Comparison of ENCODE assay signal across 7 mouse cellular contexts in genomic region chr10:79834769-79835398, GRCm38 (mm10). TPM values are rescaled to one million over a fixed set of nuclear protein-coding genes. Genes with fewer than 3 reads are reported as not detected.
A peak's percentile ranks its signal among the peaks of the same experiment; 100 is the strongest.
DNase-seq lines count a peak whose midpoint lies in the region; ATAC-seq lines count a peak whose summit lies in the region.

No protein-coding gene starts in this region.

- peak; percentile 44 for DNase-seq in MEL-GATA-1-ER (ENCODE audit: extremely low read depth, low read depth)
- DNase-seq in brain, adult 2 months (ENCODE audit: low read depth, low spot score), result peak; percentile 86
- DNase-seq in layer of hippocampus, postnatal 36 days, result peak; percentile 73 to 75
- DNase-seq in right cerebral cortex, postnatal 4 days, result peak; percentile 85

- ATAC-seq in erythroblast, adult 5-6 weeks (replicated peaks; ENCODE audit: low FRiP score, poor library complexity, severe bottlenecking), result peak; percentile 79
- ATAC-seq in hematopoietic stem cell, adult 5-6 weeks (replicated peaks in 1 of 2; ENCODE audit: insufficient read depth in 1 of 2, low FRiP score in 2 of 2, low TSS enrichment in 1 of 2, low read depth in 1 of 2, poor library complexity in 2 of 2, severe bottlenecking in 2 of 2), result peak; percentile 6 to 50; a peak in 2 of 4 replicates
- ATAC-seq in megakaryocyte, adult 5-6 weeks (ENCODE audit: poor library complexity, severe bottlenecking), result peak; percentile 83

RNA-seq across cellular contexts. Expression of gene Misp, which starts 14.1 kb away (rescaled TPM):
- not detected in 2 replicates for total RNA-seq in erythroblast, adult 5-6 weeks (2015; ENCODE audit: low replicate concordance)
- not detected in 2 replicates for total RNA-seq in erythroblast, adult 5-6 weeks (2017; ENCODE audit: low replicate concordance)
- 0.13 TPM in 1 of 2 replicates, not detected in the other for total RNA-seq in hematopoietic stem cell, adult 5-6 weeks (2017)
- 1 to 10 TPM in 1 of 2 experiments, under 1 TPM in 1; 0.82 to 1.4 TPM for total RNA-seq in layer of hippocampus, postnatal 36 days (2021)
- total RNA-seq in megakaryocyte, adult 5-6 weeks (2015), result not detected in 2 replicates
- total RNA-seq in megakaryocyte, adult 5-6 weeks (2017), result not detected in 2 replicates

RNA-seq across cellular contexts. Expression of gene Ptbp1, which starts 19.3 kb away (rescaled TPM):
- total RNA-seq in erythroblast, adult 5-6 weeks (2015; ENCODE audit: low replicate concordance), result 45.2 and 66.7 TPM in 2 replicates
- 38.2 and 53.2 TPM in 2 replicates for total RNA-seq in erythroblast, adult 5-6 weeks (2017; ENCODE audit: low replicate concordance)
- 165 and 178 TPM in 2 replicates for total RNA-seq in hematopoietic stem cell, adult 5-6 weeks (2017)
- 10 to 100 TPM; 43.1 to 52.6 TPM for total RNA-seq in layer of hippocampus, postnatal 36 days (2021)
- total RNA-seq in megakaryocyte, adult 5-6 weeks (2015), result 138 and 144 TPM in 2 replicates
- 97.9 and 133 TPM in 2 replicates for total RNA-seq in megakaryocyte, adult 5-6 weeks (2017)

RNA-seq across cellular contexts. Expression of gene Prtn3, which starts 39.4 kb away (rescaled TPM):
- total RNA-seq in erythroblast, adult 5-6 weeks (2015; ENCODE audit: low replicate concordance), result 420 and 449 TPM in 2 replicates
- 114 and 118 TPM in 2 replicates for total RNA-seq in erythroblast, adult 5-6 weeks (2017; ENCODE audit: low replicate concordance)
- 25.6 and 141 TPM in 2 replicates for total RNA-seq in hematopoietic stem cell, adult 5-6 weeks (2017)
- total RNA-seq in layer of hippocampus, postnatal 36 days (2021), result 1 to 10 TPM in 1 of 2 experiments, not detected in 1; 1.0 TPM
- total RNA-seq in megakaryocyte, adult 5-6 weeks (2015), result 322 and 372 TPM in 2 replicates
- 92.6 and 97.3 TPM in 2 replicates for total RNA-seq in megakaryocyte, adult 5-6 weeks (2017)

RNA-seq across cellular contexts. Expression of gene Plppr3, which starts 39.5 kb away (rescaled TPM):
- 2.1 and 3.1 TPM in 2 replicates for total RNA-seq in erythroblast, adult 5-6 weeks (2015; ENCODE audit: low replicate concordance)
- total RNA-seq in erythroblast, adult 5-6 weeks (2017; ENCODE audit: low replicate concordance), result 4.9 and 6.8 TPM in 2 replicates
- 67.8 and 93.7 TPM in 2 replicates for total RNA-seq in hematopoietic stem cell, adult 5-6 weeks (2017)
- total RNA-seq in layer of hippocampus, postnatal 36 days (2021), result 10 to 100 TPM; 28.4 to 28.7 TPM
- 6.2 and 10.6 TPM in 2 replicates for total RNA-seq in megakaryocyte, adult 5-6 weeks (2015)
- 13.2 and 17.6 TPM in 2 replicates for total RNA-seq in megakaryocyte, adult 5-6 weeks (2017)

RNA-seq across cellular contexts. Expression of gene Palm, which starts 41.5 kb away (rescaled TPM):
- 9.4 and 12.5 TPM in 2 replicates for total RNA-seq in erythroblast, adult 5-6 weeks (2015; ENCODE audit: low replicate concordance)
- total RNA-seq in erythroblast, adult 5-6 weeks (2017; ENCODE audit: low replicate concordance), result 4.5 and 10.0 TPM in 2 replicates
- total RNA-seq in hematopoietic stem cell, adult 5-6 weeks (2017), result 8.8 and 12.4 TPM in 2 replicates
- 100 to 1,000 TPM; 262 to 290 TPM for total RNA-seq in layer of hippocampus, postnatal 36 days (2021)
- total RNA-seq in megakaryocyte, adult 5-6 weeks (2015), result 39.3 and 42.2 TPM in 2 replicates
- total RNA-seq in megakaryocyte, adult 5-6 weeks (2017), result 30.2 and 35.5 TPM in 2 replicates

Comparison
In these comparisons a context has a peak if more than half of its experiments do, and no peak if none do; other contexts are left out.
1. Peak in every context shown above with its lines: DNase-seq and ATAC-seq.
2. ATAC-seq: peak in every context shown above with its lines; median percentile 83 in megakaryocyte, adult 5-6 weeks; 79 in erythroblast, adult 5-6 weeks; 28 in hematopoietic stem cell, adult 5-6 weeks.
3. RNA of gene Prtn3, which starts 39.4 kb away (total RNA-seq): 114 to 449 TPM in erythroblast, adult 5-6 weeks, 92.6 to 372 TPM in megakaryocyte, adult 5-6 weeks and 25.6 to 141 TPM in hematopoietic stem cell, adult 5-6 weeks; 1.0 TPM in layer of hippocampus, postnatal 36 days; every median in the first group is over 10 times any median in the second.